Mouse (Mus musculus) liver, adult 2 months (tissue): ENCODE data around the gene Sez6l. TPM values are rescaled to one million over a fixed set of nuclear protein-coding genes. Genes with fewer than 3 reads are reported as not detected.

Experiments used
- DNase-seq: peaks from one replicate; pipeline ENCODE4 v3.0.0-alpha.2; 2011; ENCODE audit warnings: low read depth, low spot score; ENCODE audit errors: extremely low read depth
- H3K27ac ChIP-seq: fragments of 200-500 bp; replicated peaks from 2 replicates; pipeline ENCODE4 v1.5.1; 2012; ENCODE audit warnings: low read depth, mild to moderate bottlenecking, control low read depth, inconsistent platforms, low read length; ENCODE audit not compliant: insufficient read depth
- H3K27me3 ChIP-seq: fragments of 200-500 bp; 2 replicates; pipeline ENCODE4 v1.6.1; 2012; ENCODE audit warnings: mild to moderate bottlenecking, moderate library complexity, low read length, inconsistent platforms; ENCODE audit not compliant: control insufficient read depth, insufficient read depth
- H3K36me3 ChIP-seq: fragments of 200-500 bp; 2 replicates; pipeline ENCODE4 v1.6.1; 2012; ENCODE audit warnings: low read length, inconsistent platforms; ENCODE audit not compliant: control insufficient read depth, insufficient read depth
- H3K4me1 ChIP-seq: fragments of 200-500 bp; 2 replicates; pipeline ENCODE4 v1.6.1; 2011; ENCODE audit warnings: low read length; ENCODE audit not compliant: control insufficient read depth, insufficient read depth
- H3K4me3 ChIP-seq: fragments of 200-500 bp; 2 replicates; pipeline ENCODE4 v1.5.1; 2011; ENCODE audit warnings: low read depth, mild to moderate bottlenecking, control low read depth, low read length, moderate library complexity; ENCODE audit not compliant: insufficient read depth
- H3K79me2 ChIP-seq: fragments of 200-500 bp; 2 replicates; pipeline ENCODE4 v1.6.1; 2012; ENCODE audit warnings: inconsistent platforms, mild to moderate bottlenecking, low read length, moderate library complexity; ENCODE audit not compliant: control insufficient read depth, insufficient read depth
- H3K9ac ChIP-seq: fragments of 200-500 bp; 2 replicates; pipeline ENCODE4 v1.6.1; 2012; ENCODE audit warnings: low read depth, mild to moderate bottlenecking, control low read depth, inconsistent platforms, low read length
- CTCF ChIP-seq: fragments of 200-500 bp; IDR thresholded peaks from 2 replicates; pipeline ENCODE4 v1.5.1; 2011; ENCODE audit warnings: low read depth, low read length, control low read depth
- POLR2A ChIP-seq: fragments of 200-500 bp; IDR thresholded peaks from 2 replicates; pipeline ENCODE4 v1.6.1; 2011; ENCODE audit warnings: low read length, control low read depth; ENCODE audit not compliant: insufficient read depth; ENCODE audit errors: extremely low read depth
- WGBS: fragments of 180-500 bp; shearing (Covaris S2); methylation state at CpG from one replicate; pipeline ENCODE4 v1.1.7; 2018; 5-methylcytosine and 5-hydroxymethylcytosine counted together
- polyA plus RNA-seq: library from polyadenylated mRNA; depleted of rRNA; stranded (reverse); fragments of >200 nt; gene quantifications from 2 replicates; pipeline ENCODE4 v1.2.3, GENCODE M21; 2012
- total RNA-seq: library from RNA; depleted of rRNA; stranded (reverse); fragments of >200 nt; gene quantifications from 2 replicates; pipeline ENCODE4 v1.2.3, GENCODE M21; 2014

Sez6l gene
- total and polyA plus RNA-seq, 2 experiments = under 0.01 TPM; not detected in 1

- no peak overlapping the region for H3K4me3 ChIP-seq
- no peaks in the 10 kb centered on the region for H3K36me3 ChIP-seq
- H3K4me1 ChIP-seq = no peaks in the 10 kb centered on the region
- H3K9ac ChIP-seq = no peak overlapping the region
- DNase-seq = no peak
- WGBS = 47% methylated on average over 11 of the region's 11 CpGs
- H3K79me2 ChIP-seq = no peaks in the 10 kb centered on the region
- no peaks in the 10 kb centered on the region for H3K27me3 ChIP-seq
- 0 out of 2 replicates have a peak, but pooled peaks have one; percentile 20 for TF ChIP-seq CTCF
- no peak for TF ChIP-seq POLR2A
- peak overlapping the region; percentile 48 for H3K27ac ChIP-seq
These were observed 85.5 kb downstream of the Sez6l start for GRCm38 (mm10) chr5:112491489-112491888.

- no peaks in the 10 kb centered on the region for H3K79me2 ChIP-seq
- H3K27me3 ChIP-seq = no peaks in the 10 kb centered on the region
- no peaks in the 10 kb centered on the region for H3K4me1 ChIP-seq
- 67% methylated on average over 8 of the region's 8 CpGs for whole genome bisulfite sequencing
- no peak overlapping the region for H3K9ac ChIP-seq
- no peak for DNase-seq
- H3K36me3 ChIP-seq = no peaks in the 10 kb centered on the region
- TF ChIP-seq POLR2A (no peak), CTCF (no peak)
- no peak overlapping the region for H3K4me3 ChIP-seq
- H3K27ac ChIP-seq = no peak overlapping the region
These were observed 88.7 kb downstream of the Sez6l start for GRCm38 (mm10) chr5:112488101-112488776.

GRCm38 (mm10) chr5:112487504-112487903 lies 89.5 kb downstream of the Sez6l start:
- Histone ChIP-seq H3K27me3 (no peaks in the 10 kb centered on the region), H3K27ac (no peak overlapping the region), H3K4me3 (no peak overlapping the region), H3K79me2 (no peaks in the 10 kb centered on the region), H3K9ac (no peak overlapping the region), H3K36me3 (no peaks in the 10 kb centered on the region), H3K4me1 (no peaks in the 10 kb centered on the region)
- no peak for DNase-seq
- WGBS = 71% methylated on average over 1 of the region's 1 CpGs
- TF ChIP-seq CTCF (no peak), POLR2A (no peak)

- DNase-seq = no peak
- Histone ChIP-seq H3K4me3 (no peak overlapping the region), H3K79me2 (no peaks in the 10 kb centered on the region), H3K27me3 (no peaks in the 10 kb centered on the region), H3K27ac (no peak overlapping the region), H3K36me3 (no peaks in the 10 kb centered on the region), H3K9ac (no peak overlapping the region), H3K4me1 (no peaks in the 10 kb centered on the region)
- 36% methylated on average over 5 of the region's 5 CpGs for WGBS
- no peak for TF ChIP-seq POLR2A
- no peak for TF ChIP-seq CTCF
These were observed 90.6 kb downstream of the Sez6l start for GRCm38 (mm10) chr5:112486415-112486814.

GRCm38 (mm10) chr5:112484924-112485715 lies 91.9 kb downstream of the Sez6l start:
- H3K4me3 ChIP-seq = no peak overlapping the region
- no peaks in the 10 kb centered on the region for H3K36me3 ChIP-seq
- WGBS = 22% methylated on average over 13 of the region's 13 CpGs
- H3K4me1 ChIP-seq = no peaks in the 10 kb centered on the region
- DNase-seq = no peak
- H3K9ac ChIP-seq = no peak overlapping the region
- TF ChIP-seq CTCF (no peak), POLR2A (no peak)
- H3K79me2 ChIP-seq = no peaks in the 10 kb centered on the region
- H3K27ac ChIP-seq = no peak overlapping the region
- 0 out of 2 replicates have a peak, but pooled peaks cover 5% of the 10 kb centered on the region for H3K27me3 ChIP-seq

- Histone ChIP-seq H3K4me3 (no peak overlapping the region), H3K36me3 (no peaks in the 10 kb centered on the region), H3K4me1 (no peaks in the 10 kb centered on the region), H3K79me2 (no peaks in the 10 kb centered on the region), H3K27me3 (0 out of 2 replicates have a peak, but pooled peaks cover 5% of the 10 kb centered on the region), H3K9ac (no peak overlapping the region), H3K27ac (no peak overlapping the region)
- TF ChIP-seq CTCF = no peak
- no peak for TF ChIP-seq POLR2A
- no peak for DNase-seq
- WGBS = 76% methylated on average over 8 of the region's 8 CpGs
These were observed 94.0 kb downstream of the Sez6l start for GRCm38 (mm10) chr5:112483030-112483429.
